Mouse (Mus musculus): ENCODE measurements around the gene Lsmem1.

The Lsmem1 gene

DNA sequence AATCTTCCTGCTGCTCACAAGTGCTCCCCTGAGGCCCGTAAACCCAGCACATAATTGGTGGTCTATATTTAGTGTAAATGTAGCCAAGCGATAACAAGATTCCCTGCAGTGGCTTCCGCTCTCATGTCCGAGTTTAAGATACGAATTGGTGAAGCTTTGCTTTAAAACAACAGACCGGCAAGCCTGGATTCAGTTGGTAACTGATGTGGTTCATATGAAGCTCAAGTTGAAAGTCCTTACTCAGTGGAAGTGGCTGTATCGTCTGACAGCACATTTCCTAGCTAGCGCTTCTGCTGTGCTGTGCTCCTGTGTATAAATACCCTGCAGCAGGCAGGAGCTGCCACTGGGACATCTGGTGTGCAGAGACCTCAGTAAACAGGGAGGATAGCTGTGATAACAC is at the start of gene Lsmem1:
TSS of gene Lsmem1 (minus strand) at position 189 of the 400 bp plus-strand sequence.
- no peak for DNase-seq (ENCODE audit: low read depth, low spot score)
- H3K27me3 ChIP-seq (ENCODE audit: control insufficient read depth, insufficient read depth, low read length, poor library complexity, severe bottlenecking) = no peaks in the 10 kb centered on the region
- H3K36me3 ChIP-seq (ENCODE audit: control insufficient read depth, insufficient read depth, low read length, poor library complexity, severe bottlenecking) = no peaks in the 10 kb centered on the region

DNA sequence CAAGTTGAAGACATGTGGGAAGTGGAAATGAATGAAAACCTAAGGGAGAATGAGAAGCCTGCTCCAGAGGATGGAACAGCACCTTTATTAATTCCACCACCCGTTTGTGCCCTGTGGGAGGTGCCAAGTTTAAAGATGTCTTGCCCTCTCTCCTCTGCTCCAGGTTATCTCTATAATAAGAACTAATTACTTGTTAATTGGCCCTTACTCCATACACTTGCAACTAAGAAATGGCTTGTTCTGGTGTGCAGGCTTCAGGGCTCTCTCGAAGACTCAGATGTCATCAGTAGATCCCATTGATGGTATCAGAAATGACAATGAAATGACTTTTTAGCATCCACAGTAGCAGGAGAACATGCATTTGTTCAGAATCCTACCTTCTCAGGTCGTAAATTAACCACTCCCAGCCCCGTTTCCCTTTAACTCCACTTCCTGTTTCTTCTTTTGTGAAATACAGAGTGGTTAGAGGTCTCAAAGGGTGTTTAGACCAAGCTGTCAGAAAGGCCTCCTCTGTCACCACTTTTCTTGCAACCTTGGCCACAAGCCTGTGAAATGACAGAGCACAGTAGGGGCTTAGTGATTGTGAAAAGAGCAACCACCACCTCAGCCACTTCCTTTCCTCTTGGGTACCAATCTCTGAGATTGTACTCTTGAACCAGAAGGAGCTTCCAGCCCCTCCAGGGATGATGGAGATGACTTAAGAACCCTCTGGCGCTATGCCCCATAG is 49.3 kb upstream of the Lsmem1 start, which contains the start of gene Ifrd1:
TSS of gene Ifrd1 (minus strand) at position 51 of the 727 bp plus-strand sequence.
- no peaks in the 10 kb centered on the region for H3K27me3 ChIP-seq (ENCODE audit: control insufficient read depth, insufficient read depth, low read length, poor library complexity, severe bottlenecking)
- no peak for DNase-seq (ENCODE audit: low read depth, low spot score)
- H3K36me3 ChIP-seq (ENCODE audit: control insufficient read depth, insufficient read depth, low read length, poor library complexity, severe bottlenecking) = no peaks in the 10 kb centered on the region

GRCm38 (mm10) chr12:40247976-40248375 is 48.7 kb upstream of the Lsmem1 start:
- H3K27me3 ChIP-seq (ENCODE audit: control insufficient read depth, insufficient read depth, low read length, poor library complexity, severe bottlenecking) = no peaks in the 10 kb centered on the region
- no peak for DNase-seq (ENCODE audit: low read depth, low spot score)
- no peaks in the 10 kb centered on the region for H3K36me3 ChIP-seq (ENCODE audit: control insufficient read depth, insufficient read depth, low read length, poor library complexity, severe bottlenecking)

DNA sequence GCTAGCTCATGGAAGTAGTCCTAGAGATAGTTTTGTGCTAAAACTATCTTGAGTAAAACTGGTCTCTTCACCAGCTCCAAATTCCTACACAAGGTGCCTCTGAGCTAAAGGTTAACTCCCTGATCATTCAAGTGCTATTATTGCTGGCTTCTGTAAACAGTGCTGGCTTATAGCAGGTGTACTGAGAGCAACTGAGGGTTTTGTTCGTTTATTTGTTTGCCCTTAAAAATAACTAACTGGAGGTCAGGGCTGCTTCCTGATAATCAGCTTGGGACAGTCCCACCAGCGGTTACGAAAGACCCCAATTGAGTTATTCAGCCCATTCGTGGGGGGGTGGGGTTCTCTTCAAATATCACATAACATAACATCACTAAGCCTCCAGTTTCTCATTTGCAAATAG is 48.1 kb upstream of the Lsmem1 start:
- Histone ChIP-seq H3K36me3 (ENCODE audit: control insufficient read depth, insufficient read depth, low read length, poor library complexity, severe bottlenecking) (no peaks in the 10 kb centered on the region), H3K27me3 (ENCODE audit: control insufficient read depth, insufficient read depth, low read length, poor library complexity, severe bottlenecking) (no peaks in the 10 kb centered on the region)
- DNase-seq (ENCODE audit: low read depth, low spot score) = no peak

GRCm38 (mm10) chr12:40245434-40245970 is 46.2 kb upstream of the Lsmem1 start:
- no peak for DNase-seq (ENCODE audit: low read depth, low spot score)
- Histone ChIP-seq H3K27me3 (ENCODE audit: control insufficient read depth, insufficient read depth, low read length, poor library complexity, severe bottlenecking) (no peaks in the 10 kb centered on the region), H3K36me3 (ENCODE audit: control insufficient read depth, insufficient read depth, low read length, poor library complexity, severe bottlenecking) (no peaks in the 10 kb centered on the region)

DNA sequence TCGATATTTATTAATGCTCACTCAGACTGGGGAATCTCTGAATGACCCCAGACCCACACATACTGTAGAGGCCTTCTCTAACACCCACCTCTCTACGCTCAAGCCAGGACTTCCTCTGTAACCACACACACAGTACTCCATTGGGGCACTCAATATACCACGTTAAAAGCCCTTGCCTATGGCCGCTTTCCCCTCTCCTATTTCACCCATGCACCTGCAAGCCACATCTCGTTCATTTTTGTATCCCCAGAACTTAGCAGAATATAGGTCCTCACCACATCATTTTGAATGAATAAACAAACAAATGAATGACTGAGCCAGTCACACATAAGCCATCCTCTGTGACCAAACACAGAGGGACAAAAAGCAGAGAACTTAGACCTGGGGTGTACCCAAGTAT is 45.6 kb upstream of the Lsmem1 start:
- DNase-seq (ENCODE audit: low read depth, low spot score) = no peak
- no peaks in the 10 kb centered on the region for H3K36me3 ChIP-seq (ENCODE audit: control insufficient read depth, insufficient read depth, low read length, poor library complexity, severe bottlenecking)
- no peaks in the 10 kb centered on the region for H3K27me3 ChIP-seq (ENCODE audit: control insufficient read depth, insufficient read depth, low read length, poor library complexity, severe bottlenecking)

DNA sequence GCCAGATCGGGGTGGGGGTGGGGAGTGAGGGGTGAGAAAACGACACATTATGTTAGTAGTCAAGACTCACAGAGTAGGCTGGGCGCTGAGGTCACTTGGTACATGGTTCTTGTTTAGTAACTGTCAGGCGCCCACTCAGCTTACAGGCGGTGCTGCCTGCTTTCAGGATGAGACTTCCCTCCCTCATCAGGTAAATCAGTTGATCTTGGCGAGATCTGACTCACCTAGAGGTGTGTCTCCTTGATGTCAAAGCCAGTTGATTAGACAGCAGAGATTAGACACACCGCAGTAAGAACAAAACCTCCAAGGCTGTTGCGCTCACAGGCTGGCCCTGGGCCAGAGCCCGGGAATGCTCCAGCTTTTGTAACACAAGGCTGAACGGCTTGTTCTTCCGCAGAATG is 44.5 kb upstream of the Lsmem1 start:
- DNase-seq (ENCODE audit: low read depth, low spot score) = no peak
- Histone ChIP-seq H3K27me3 (ENCODE audit: control insufficient read depth, insufficient read depth, low read length, poor library complexity, severe bottlenecking) (no peaks in the 10 kb centered on the region), H3K36me3 (ENCODE audit: control insufficient read depth, insufficient read depth, low read length, poor library complexity, severe bottlenecking) (no peaks in the 10 kb centered on the region)

DNA sequence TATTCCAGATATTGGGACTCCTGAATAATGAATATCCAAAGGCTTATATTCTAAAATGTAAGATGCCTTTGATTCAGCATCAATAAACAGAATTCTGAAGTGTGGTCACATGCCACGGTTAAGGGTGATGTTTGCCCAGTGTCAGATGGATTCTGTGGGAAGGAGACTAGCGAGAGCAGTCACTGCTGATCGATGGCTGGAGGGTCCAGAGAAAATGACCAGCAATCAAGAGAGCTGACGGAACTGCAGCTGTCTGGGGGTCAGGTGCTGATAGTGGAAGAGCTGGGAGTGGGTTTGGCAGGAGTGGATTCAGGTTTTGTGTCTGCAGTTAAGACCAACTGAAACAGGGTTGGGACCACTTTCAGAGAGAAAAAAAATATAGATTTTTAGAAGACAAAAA is 44.0 kb upstream of the Lsmem1 start:
- Histone ChIP-seq H3K27me3 (ENCODE audit: control insufficient read depth, insufficient read depth, low read length, poor library complexity, severe bottlenecking) (no peaks in the 10 kb centered on the region), H3K36me3 (ENCODE audit: control insufficient read depth, insufficient read depth, low read length, poor library complexity, severe bottlenecking) (no peaks in the 10 kb centered on the region)
- no peak for DNase-seq (ENCODE audit: low read depth, low spot score)

- Histone ChIP-seq H3K36me3 (ENCODE audit: control insufficient read depth, insufficient read depth, low read length, poor library complexity, severe bottlenecking) (no peaks in the 10 kb centered on the region), H3K27me3 (ENCODE audit: control insufficient read depth, insufficient read depth, low read length, poor library complexity, severe bottlenecking) (no peaks in the 10 kb centered on the region)
- no peak for DNase-seq (ENCODE audit: low read depth, low spot score)
Observed at GRCm38 (mm10) chr12:40239161-40239560, 39.9 kb upstream of the Lsmem1 start.

GRCm38 (mm10) chr12:40232231-40232630 is 32.9 kb upstream of the Lsmem1 start:
- no peak for DNase-seq (ENCODE audit: low read depth, low spot score)
- Histone ChIP-seq H3K27me3 (ENCODE audit: control insufficient read depth, insufficient read depth, low read length, poor library complexity, severe bottlenecking) (no peaks in the 10 kb centered on the region), H3K36me3 (ENCODE audit: control insufficient read depth, insufficient read depth, low read length, poor library complexity, severe bottlenecking) (no peaks in the 10 kb centered on the region)

DNA sequence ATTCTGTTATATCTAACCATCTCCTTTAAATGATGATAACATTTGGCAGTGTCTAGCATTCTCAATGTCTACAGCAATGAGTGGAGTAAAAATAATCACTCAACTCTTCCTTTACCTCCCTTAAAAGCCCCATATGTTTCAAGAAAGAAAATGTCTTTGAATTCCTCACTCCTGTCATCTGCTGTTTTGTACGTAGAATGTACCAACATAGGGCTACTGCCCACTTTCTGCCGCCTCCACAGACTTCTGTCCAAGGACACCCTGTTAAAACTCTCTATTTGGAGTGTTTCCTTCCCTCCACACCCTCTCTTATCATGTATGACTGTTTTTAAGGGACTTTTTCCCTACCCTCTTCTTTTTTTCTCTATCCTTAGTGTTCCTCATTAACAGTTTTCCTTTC is 32.3 kb upstream of the Lsmem1 start:
- no peaks in the 10 kb centered on the region for H3K27me3 ChIP-seq (ENCODE audit: control insufficient read depth, insufficient read depth, low read length, poor library complexity, severe bottlenecking)
- DNase-seq (ENCODE audit: low read depth, low spot score) = no peak

DNA sequence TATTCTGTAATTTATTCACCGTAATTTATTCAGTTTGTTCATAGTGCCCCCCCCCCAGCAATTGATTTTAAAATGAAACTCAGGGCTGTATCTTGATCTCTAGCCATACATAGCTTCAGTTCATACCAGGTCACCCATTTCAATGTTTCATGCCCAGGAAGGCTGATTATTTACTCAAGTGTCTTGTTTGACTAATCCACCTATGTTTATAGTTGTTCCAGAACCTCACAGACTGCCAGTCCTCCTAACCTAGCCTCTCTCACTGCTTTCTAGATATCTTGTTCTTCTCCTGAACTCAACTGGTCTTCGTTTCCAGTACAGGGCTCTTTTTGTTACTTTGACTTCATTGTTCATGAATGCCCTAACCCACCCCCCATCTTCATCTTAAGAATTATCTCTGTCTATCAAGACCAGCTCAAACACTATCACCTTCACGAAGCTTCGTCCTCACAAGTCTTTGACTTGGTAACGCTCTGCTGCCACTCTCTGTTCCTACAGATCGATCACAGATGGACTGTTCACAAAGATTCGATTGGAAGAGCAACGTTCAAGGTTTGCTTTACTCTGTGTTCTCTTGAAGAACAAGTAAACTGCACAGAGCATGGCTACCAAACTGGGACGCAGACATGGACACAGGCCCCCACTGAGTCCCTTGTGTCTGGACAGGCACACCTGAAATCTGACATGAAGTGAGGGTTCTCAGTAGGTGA is 25.0 kb upstream of the Lsmem1 start:
- H3K27me3 ChIP-seq (ENCODE audit: control insufficient read depth, insufficient read depth, low read length, poor library complexity, severe bottlenecking) = no peaks in the 10 kb centered on the region
- no peaks in the 10 kb centered on the region for H3K36me3 ChIP-seq (ENCODE audit: control insufficient read depth, insufficient read depth, low read length, poor library complexity, severe bottlenecking)
- DNase-seq (ENCODE audit: low read depth, low spot score) = no peak

More for the DNA sequence above, 32.3 kb upstream of the Lsmem1 start:
- no peaks in the 10 kb centered on the region for H3K36me3 ChIP-seq (ENCODE audit: control insufficient read depth, insufficient read depth, low read length, poor library complexity, severe bottlenecking)

DNA sequence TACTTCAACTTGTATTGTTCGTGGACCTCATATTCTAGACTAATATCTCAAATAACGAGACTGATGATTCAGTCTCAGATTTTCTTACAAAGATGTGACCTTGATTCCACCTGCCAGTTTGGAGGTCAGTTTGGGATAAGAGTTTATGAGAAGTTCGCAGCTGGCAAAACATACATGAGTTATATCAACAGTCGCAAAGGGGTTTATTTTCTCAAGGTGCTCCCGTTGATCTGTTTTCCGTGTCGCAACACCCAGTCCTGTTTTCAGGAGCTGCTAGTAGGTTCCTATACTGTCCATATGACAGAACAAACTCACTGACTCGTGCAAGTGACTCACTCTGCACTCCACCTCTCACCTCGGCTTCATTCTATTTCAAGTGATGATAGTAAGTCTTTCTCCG is 24.4 kb upstream of the Lsmem1 start:
- Histone ChIP-seq H3K27me3 (ENCODE audit: control insufficient read depth, insufficient read depth, low read length, poor library complexity, severe bottlenecking) (no peaks in the 10 kb centered on the region), H3K36me3 (ENCODE audit: control insufficient read depth, insufficient read depth, low read length, poor library complexity, severe bottlenecking) (no peaks in the 10 kb centered on the region)
- no peak for DNase-seq (ENCODE audit: low read depth, low spot score)

- Histone ChIP-seq H3K27me3 (ENCODE audit: control insufficient read depth, insufficient read depth, low read length, poor library complexity, severe bottlenecking) (no peaks in the 10 kb centered on the region), H3K36me3 (ENCODE audit: control insufficient read depth, insufficient read depth, low read length, poor library complexity, severe bottlenecking) (no peaks in the 10 kb centered on the region)
- peak; percentile 99 for DNase-seq (ENCODE audit: low read depth, low spot score)
Observed at GRCm38 (mm10) chr12:40223082-40223619, 23.9 kb upstream of the Lsmem1 start.

All from splenic B cell, adult 2 months (primary cell).